Mouse (Mus musculus): Measurements from ENCODE around the gene Hikeshi.

Gene Hikeshi

DNA sequence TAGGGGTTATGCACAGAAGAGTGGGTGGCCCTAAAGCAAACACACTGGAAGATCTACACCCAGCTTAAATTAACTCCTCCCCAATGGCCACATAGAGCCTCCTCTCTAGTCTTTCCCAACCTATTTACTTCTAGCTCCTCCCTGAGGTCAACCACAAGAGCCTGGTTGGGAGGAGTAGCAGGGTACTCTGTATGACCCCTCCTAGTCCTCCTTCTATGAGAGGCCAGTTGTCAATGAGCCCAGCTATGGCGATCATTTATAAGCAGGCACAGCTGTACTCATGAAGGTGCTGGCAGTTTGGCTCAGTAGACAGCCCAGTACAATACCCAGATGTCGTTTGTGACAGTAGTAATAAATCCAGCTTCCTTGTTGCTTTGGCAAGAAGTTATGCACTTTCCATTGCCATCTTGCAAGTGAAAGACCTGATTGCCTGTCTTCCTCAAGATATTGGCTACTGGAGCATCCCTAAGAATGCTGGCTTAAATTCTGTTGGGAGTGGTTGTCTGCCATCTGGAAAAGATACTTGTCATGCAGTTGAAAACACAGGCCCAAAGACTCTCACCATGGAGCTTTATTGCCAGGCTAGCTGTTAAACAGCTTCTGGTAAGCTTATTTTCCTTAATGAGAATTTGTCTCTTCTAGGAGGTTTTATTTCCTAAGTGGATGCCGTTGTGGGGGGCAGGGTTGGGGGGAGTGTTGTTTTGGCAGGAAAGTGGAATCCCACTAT, 27.4 kb downstream of the Hikeshi start:
- DNase-seq, result no peak

DNA sequence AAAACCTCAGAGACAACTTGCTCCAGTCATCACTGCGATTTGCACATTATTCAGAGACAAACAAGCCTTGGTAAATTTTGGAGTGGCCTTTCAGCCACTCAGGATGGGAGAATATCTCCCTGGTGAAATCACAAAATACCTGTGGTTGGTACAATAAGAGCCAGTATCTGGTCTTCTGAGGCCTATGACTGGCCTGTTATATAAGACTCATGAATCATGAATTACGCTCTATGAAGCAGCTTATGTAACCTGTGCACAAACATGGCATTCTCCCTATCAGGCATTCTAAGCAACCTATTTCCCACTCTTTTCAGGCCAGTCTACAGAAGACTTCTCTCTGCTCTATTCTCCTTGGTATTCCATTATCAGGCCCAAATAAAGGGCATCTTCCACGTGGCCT, 28.6 kb downstream of the Hikeshi start:
- no peak for DNase-seq

GRCm38 (mm10) chr7:89909711-89910110, 31.3 kb downstream of the Hikeshi start:
- DNase-seq, result no peak

DNA sequence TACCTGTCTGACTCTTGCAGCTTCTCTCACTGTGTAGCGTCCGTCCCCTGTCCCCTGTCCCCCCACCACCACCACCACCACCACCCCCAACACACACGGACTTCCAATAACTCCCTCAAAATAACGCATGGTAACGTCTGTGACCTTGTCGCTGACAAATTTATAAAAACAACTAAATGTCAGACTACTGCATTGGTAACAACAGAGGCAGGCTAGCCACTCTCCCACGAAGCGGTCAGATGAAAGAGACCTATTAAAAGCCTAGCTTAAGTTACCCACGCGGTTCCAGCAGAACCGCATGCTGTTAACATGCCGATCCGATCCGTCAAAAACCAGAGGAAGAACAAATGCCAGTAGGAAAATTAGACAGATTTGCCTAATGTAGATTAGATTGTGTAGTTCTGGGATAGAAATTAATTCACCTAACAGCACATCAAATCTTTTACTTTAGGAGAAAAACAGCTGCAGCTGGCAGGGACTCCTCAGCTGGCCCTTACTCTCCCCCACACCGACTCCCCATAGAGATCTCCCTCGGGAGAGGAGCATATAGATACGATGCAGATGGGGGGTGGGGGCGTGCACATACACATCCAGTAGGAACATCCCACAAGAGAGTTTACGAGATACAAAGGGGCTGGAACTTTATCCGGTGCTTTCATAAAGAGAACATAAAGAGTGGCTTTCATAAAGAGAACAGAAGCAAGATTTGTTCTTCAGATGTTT, 31.9 kb downstream of the Hikeshi start:
- DNase-seq, result no peak

DNA sequence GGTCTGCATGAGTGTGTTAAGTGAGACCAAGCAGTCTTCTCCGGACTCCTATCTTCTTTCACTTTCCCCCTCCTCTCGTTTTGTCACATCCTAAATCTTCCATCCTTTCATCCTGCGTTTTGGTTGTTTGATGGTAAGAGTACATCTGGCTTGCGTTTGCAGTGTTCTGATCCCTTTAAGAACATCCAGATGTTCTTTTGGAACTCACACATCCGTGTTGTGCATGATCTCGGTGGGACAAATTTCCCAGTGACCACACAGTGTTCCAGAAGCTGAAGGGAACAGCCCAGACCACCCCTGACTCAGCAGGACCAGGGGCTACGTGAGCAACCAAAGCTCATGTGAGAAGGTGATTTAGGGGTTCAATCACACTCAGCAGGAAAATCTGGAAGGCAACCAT, 32.6 kb downstream of the Hikeshi start:
- DNase-seq, result no peak

DNA sequence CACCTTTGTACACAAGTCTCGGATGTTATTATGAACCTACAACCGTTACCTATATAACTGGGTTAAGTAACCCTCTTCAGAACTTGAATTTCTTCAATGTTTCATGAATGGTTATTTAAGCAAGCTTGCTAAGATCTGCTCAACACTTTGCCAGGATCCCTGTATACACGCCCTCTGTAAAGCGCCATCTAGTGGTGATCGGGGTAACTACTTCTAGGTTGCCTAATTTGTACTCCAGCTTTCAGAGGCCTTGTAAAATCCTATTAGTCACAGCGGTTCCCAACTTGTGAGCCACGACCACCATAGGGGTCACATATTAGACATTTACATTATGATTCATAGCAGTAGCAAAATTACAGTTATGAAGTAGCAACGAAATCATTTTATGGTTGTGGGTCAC, 33.1 kb downstream of the Hikeshi start:
- peak in 1 of 2 experiments; percentile 65 for DNase-seq

GRCm38 (mm10) chr7:89903442-89904343, 37.3 kb downstream of the Hikeshi start, which contains the start of gene Ccdc81:
TSS of gene Ccdc81 (minus strand) at chr7:89903629.
- DNase-seq, result no peak

DNA sequence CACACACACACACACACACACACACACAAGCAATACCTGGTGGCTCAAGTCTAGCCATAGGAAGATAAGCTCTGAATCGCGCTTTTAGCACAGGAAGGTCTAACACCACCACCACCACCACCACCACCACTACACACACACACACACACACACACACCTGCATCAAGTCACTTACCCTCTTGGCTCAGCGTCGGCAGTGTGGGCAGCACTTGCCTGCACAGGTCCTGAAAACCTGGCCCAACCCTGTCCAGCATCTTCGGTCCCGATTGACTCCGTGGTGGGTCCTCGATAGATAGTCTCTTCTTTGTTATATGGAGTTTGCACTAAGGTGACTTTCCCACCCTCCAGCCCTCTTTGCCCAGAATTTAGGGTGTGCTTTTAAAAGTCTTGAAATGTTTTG, 38.0 kb downstream of the Hikeshi start:
- DNase-seq, result no peak

GRCm38 (mm10) chr7:89891856-89892255, 49.1 kb downstream of the Hikeshi start:
- peak in 1 of 2 experiments; percentile 8 for DNase-seq

DNA sequence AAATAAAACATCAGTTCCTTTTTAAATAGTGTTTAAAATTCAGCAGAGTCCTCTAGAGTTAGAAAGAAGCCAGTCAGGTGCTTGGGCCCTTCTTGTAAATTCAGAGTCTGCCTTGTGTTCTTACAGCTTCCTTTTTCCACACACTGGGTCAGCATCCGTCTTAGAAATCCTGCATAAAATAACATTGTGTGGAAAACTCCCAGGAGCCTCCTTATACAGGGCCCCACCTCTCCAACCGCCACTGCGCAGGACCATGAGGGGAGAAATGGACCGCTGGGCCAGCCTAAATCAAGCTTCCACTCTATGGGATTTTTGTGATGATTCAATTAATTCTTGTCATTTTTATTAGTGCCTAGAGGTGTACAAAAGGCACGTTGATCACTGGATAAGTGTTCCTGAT, 49.6 kb downstream of the Hikeshi start:
- no peak for DNase-seq

GRCm38 (mm10) chr7:89884551-89884950, 56.5 kb downstream of the Hikeshi start:
- no peak for DNase-seq

DNA sequence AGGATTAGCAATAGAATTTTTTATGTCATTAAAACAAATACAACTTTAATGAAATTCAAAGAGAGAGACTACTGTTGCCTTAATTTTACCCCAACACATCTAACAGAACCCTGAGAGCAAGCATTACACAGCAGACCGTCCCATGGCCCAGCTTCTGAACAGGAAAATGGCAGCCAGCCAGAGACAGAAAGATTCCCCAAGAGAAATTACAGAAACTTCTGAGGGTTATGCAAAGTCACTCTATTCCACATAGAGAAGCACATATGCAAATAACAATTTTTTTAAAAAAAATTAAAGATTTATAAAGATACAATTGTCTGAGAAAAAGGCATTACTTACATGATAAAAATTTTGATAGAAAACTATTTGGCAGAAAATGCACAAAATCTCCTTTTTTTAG, 61.3 kb downstream of the Hikeshi start:
- DNase-seq, result no peak
